Comparison of ENCODE assay signal across 8 mouse cellular contexts in genomic region chr5:32134903-32135335, GRCm38 (mm10). TPM values are rescaled to one million over a fixed set of nuclear protein-coding genes. Genes with fewer than 3 reads are reported as not detected.
DNase-seq lines count a peak whose midpoint lies in the region; ATAC-seq lines count a peak whose summit lies in the region.

No protein-coding gene starts in this region.

- H3K36me3 ChIP-seq in forebrain, embryonic 16.5 days (ENCODE audit: control insufficient read depth, insufficient read depth) = no peaks in the 10 kb centered on the region
- H3K36me3 ChIP-seq in megakaryocyte, embryonic 14.5 days (replicated peaks; ENCODE audit: low read length) = peaks cover 5% of the 10 kb centered on the region
- H3K36me3 ChIP-seq in stomach, embryonic 14.5 days (ENCODE audit: control insufficient read depth, insufficient read depth, low read length) = no peaks in the 10 kb centered on the region

- peak; percentile 11 for ATAC-seq in activated CD4-positive, CD25-positive, alpha-beta regulatory T cell, adult 4 months
- peak; percentile 65 for ATAC-seq in forebrain, embryonic 16.5 days
- ATAC-seq in stomach, embryonic 14.5 days (ENCODE audit: insufficient number of reproducible peaks, insufficient read depth, low FRiP score, low read depth) = peak; percentile 21

- H3K4me1 ChIP-seq in forebrain, embryonic 16.5 days (replicated peaks; ENCODE audit: control insufficient read depth, insufficient read depth, low read length) = peaks cover 31% of the 10 kb centered on the region
- H3K4me1 ChIP-seq in megakaryocyte, embryonic 14.5 days = peaks cover 69% of the 10 kb centered on the region
- H3K4me1 ChIP-seq in stomach, embryonic 14.5 days (ENCODE audit: control insufficient read depth, insufficient read depth, low read length) = peaks cover 12% of the 10 kb centered on the region; the same call in 1 of the 2 replicates

- H3K27me3 ChIP-seq in forebrain, embryonic 16.5 days (replicated peaks; ENCODE audit: control insufficient read depth, insufficient read depth, low read length) = peaks cover 24% of the 10 kb centered on the region
- peaks cover 37% of the 10 kb centered on the region for H3K27me3 ChIP-seq in megakaryocyte, embryonic 14.5 days (replicated peaks)
- H3K27me3 ChIP-seq in stomach, embryonic 14.5 days (ENCODE audit: control insufficient read depth, insufficient read depth, low read length) = no peaks in the 10 kb centered on the region

- peak; percentile 51 to 59 for DNase-seq in kidney, adult 8-10 months
- DNase-seq in kidney, postnatal 10 days = no peak
- peak; percentile 87 for DNase-seq in kidney, postnatal 14 days
- DNase-seq in cerebellum, adult 11-12 months = no peak

- peak overlapping the region; percentile 71 for H3K4me3 ChIP-seq in forebrain, embryonic 16.5 days (replicated peaks; ENCODE audit: low read length)
- peak overlapping the region; percentile 98 for H3K4me3 ChIP-seq in megakaryocyte, embryonic 14.5 days (replicated peaks)
- H3K4me3 ChIP-seq in stomach, embryonic 14.5 days (ENCODE audit: low read depth, low read length) = peak overlapping the region; percentile 84

- peak overlapping the region; percentile 77 for H3K9ac ChIP-seq in forebrain, embryonic 16.5 days (replicated peaks; ENCODE audit: low read depth, low read length)
- peak overlapping the region; percentile 97 for H3K9ac ChIP-seq in stomach, embryonic 14.5 days (replicated peaks; ENCODE audit: low read depth, low read length)

- peak overlapping the region; percentile 95 for H3K4me2 ChIP-seq in forebrain, embryonic 16.5 days (ENCODE audit: low read length)
- peak overlapping the region; percentile 72 for H3K4me2 ChIP-seq in stomach, embryonic 14.5 days (replicated peaks; ENCODE audit: low read depth, low read length)

- WGBS in forebrain, embryonic 16.5 days = 0% methylated on average over 37 of the region's 54 CpGs
- WGBS in stomach, embryonic 14.5 days = 0% methylated on average over 39 of the region's 54 CpGs

- peak overlapping the region; percentile 89 for H3K27ac ChIP-seq in forebrain, embryonic 16.5 days (ENCODE audit: low read length)
- H3K27ac ChIP-seq in stomach, embryonic 14.5 days (ENCODE audit: low read length) = peak overlapping the region; percentile 100

- no peaks in the 10 kb centered on the region for H3K9me3 ChIP-seq in forebrain, embryonic 16.5 days (ENCODE audit: control insufficient read depth, low read length)
- no peaks in the 10 kb centered on the region for H3K9me3 ChIP-seq in megakaryocyte, embryonic 14.5 days
- no peaks in the 10 kb centered on the region for H3K9me3 ChIP-seq in stomach, embryonic 14.5 days (ENCODE audit: control insufficient read depth, low read depth, low read length)

RNA-seq across cellular contexts. Expression of gene Fosl2, which starts 0.7 kb away (rescaled TPM):
- polyA plus RNA-seq in activated CD4-positive, CD25-positive, alpha-beta regulatory T cell, adult 4 months (2017; shearing (Covaris generic)) = 1 to 10 TPM in 1 of 2 experiments, under 1 TPM in 1; 0.66 to 1.2 TPM
- polyA plus RNA-seq in forebrain, embryonic 16.5 days (2015; fragmentation: Nextera tagmentation; extraction: Ambion mirVana) = 3.7 and 3.8 TPM in 2 replicates
- 2.9 and 5.0 TPM in 2 replicates for polyA plus RNA-seq in megakaryocyte, embryonic 14.5 days (2012; ENCODE audit: insufficient read depth, low replicate concordance)
- 15.8 and 16.5 TPM in 2 replicates for polyA plus RNA-seq in stomach, embryonic 14.5 days (2014; fragmentation: Nextera tagmentation; extraction: Ambion mirVana)

Comparison
In these comparisons a context has a peak if more than half of its experiments do, and no peak if none do; other contexts are left out.
1. DNase-seq: peak in kidney, adult 8-10 months (2 of 2) and kidney, postnatal 14 days (single experiment); none in kidney, postnatal 10 days (single experiment) and cerebellum, adult 11-12 months (single experiment).
2. ATAC-seq: peak in every context shown above with its lines; median percentile 65 in forebrain, embryonic 16.5 days; 21 in stomach, embryonic 14.5 days; 11 in activated CD4-positive, CD25-positive, alpha-beta regulatory T cell, adult 4 months.
3. Peak in every context shown above with its lines, with median percentiles within 50 percentile points of each other: H3K4me3 ChIP-seq.